Comparison of ENCODE assay signal across 19 mouse cellular contexts in genomic region chr10:84081673-84082072, GRCm38 (mm10).
DNase-seq lines count a peak whose midpoint lies in the region; ATAC-seq and TF ChIP-seq lines count a peak whose summit lies in the region.
"Had no signal": no experiment of that assay in that cellular context is flagged by ENCODE, and none has a peak within 500 bp of the region (broad histone marks: within the 10 kb centered on the region; RNA-seq: fewer than 3 reads in every experiment).

No protein-coding gene starts in this region.

- no peak overlapping the region for H3K4me2 ChIP-seq in hindbrain, postnatal 0 days (ENCODE audit: low read depth, low read length)
- H3K4me2 ChIP-seq in embryonic facial prominence, embryonic 12.5 days (replicated peaks), result peak overlapping the region; percentile 26; the same call in 1 of the 2 replicates
- no peak overlapping the region; the same call in 1 of the 2 replicates for H3K4me2 ChIP-seq in limb, embryonic 13.5 days (replicated peaks)
- H3K4me2 ChIP-seq: hindbrain, embryonic 14.5 days; midbrain, embryonic 11.5 days had no signal

- H3K4me1 ChIP-seq in hindbrain, embryonic 10.5 days (replicated peaks), result peaks cover 14% of the 10 kb centered on the region
- H3K4me1 ChIP-seq in hindbrain, postnatal 0 days (ENCODE audit: insufficient read depth, low read length), result no peaks in the 10 kb centered on the region
- H3K4me1 ChIP-seq in embryonic facial prominence, embryonic 12.5 days, result peaks cover 20% of the 10 kb centered on the region
- peaks cover 29% of the 10 kb centered on the region for H3K4me1 ChIP-seq in limb, embryonic 13.5 days

- peak; percentile 35 for DNase-seq in hindbrain, embryonic 10.5 days (ENCODE audit: low spot score)
- DNase-seq in hindbrain, postnatal 0 days (ENCODE audit: low spot score), result no peak
- DNase-seq in NIH3T3 (ENCODE audit: low read depth), result peak; percentile 69
- no peak for DNase-seq in right cerebral cortex, postnatal 14 days
- DNase-seq in retina, postnatal 1 day, result no peak
- no peak for DNase-seq in right cerebral cortex, postnatal 36 days (ENCODE audit: low spot score in 2 of 2)
- DNase-seq: cerebellum, postnatal 14 days; heart, adult 18-20 months; heart, postnatal 10 days; kidney, postnatal 10 days; liver; lung, adult 18-20 months; lung, postnatal 36 days had no signal

- no peak for ATAC-seq in hindbrain, postnatal 0 days
- ATAC-seq in embryonic facial prominence, embryonic 12.5 days (ENCODE audit: insufficient number of reproducible peaks, insufficient read depth, low FRiP score, low TSS enrichment), result peak; percentile 65
- peak; percentile 62 for ATAC-seq in limb, embryonic 13.5 days (ENCODE audit: low FRiP score, low read depth)
- ATAC-seq: forebrain, embryonic 16.5 days; intestine, postnatal 0 days had no signal

- peak overlapping the region; percentile 59; the same call in 1 of the 2 replicates for H3K27ac ChIP-seq in hindbrain, embryonic 10.5 days
- no peak overlapping the region for H3K27ac ChIP-seq in hindbrain, postnatal 0 days
- H3K27ac ChIP-seq in embryonic facial prominence, embryonic 12.5 days, result peak overlapping the region; percentile 52
- H3K27ac ChIP-seq in limb, embryonic 13.5 days, result peak overlapping the region; percentile 77; the same call in 1 of the 2 replicates
- H3K27ac ChIP-seq: hindbrain, embryonic 14.5 days had no signal

- no peak for TF ChIP-seq CTCF in hindbrain, postnatal 0 days (IDR thresholded peaks at IDR 0.05; ENCODE audit: low read depth)

- peaks cover 8% of the 10 kb centered on the region; the same call in 1 of the 2 replicates for H3K9me3 ChIP-seq in hindbrain, embryonic 10.5 days
- H3K9me3 ChIP-seq in hindbrain, postnatal 0 days (ENCODE audit: low read length), result 0 out of 2 replicates have a peak, but pooled peaks cover 3% of the 10 kb centered on the region
- no peaks in the 10 kb centered on the region; the same call in 1 of the 2 replicates for H3K9me3 ChIP-seq in embryonic facial prominence, embryonic 12.5 days
- H3K9me3 ChIP-seq in limb, embryonic 13.5 days, result peaks cover 8% of the 10 kb centered on the region

- H3K36me3 ChIP-seq in hindbrain, embryonic 10.5 days, result no peaks in the 10 kb centered on the region
- no peaks in the 10 kb centered on the region for H3K36me3 ChIP-seq in hindbrain, postnatal 0 days (ENCODE audit: insufficient read depth, low read length)
- H3K36me3 ChIP-seq in embryonic facial prominence, embryonic 12.5 days, result no peaks in the 10 kb centered on the region
- H3K36me3 ChIP-seq in limb, embryonic 13.5 days, result no peaks in the 10 kb centered on the region

- no peaks in the 10 kb centered on the region for H3K27me3 ChIP-seq in hindbrain, embryonic 10.5 days (ENCODE audit: insufficient read depth, poor library complexity, severe bottlenecking)
- no peaks in the 10 kb centered on the region for H3K27me3 ChIP-seq in hindbrain, postnatal 0 days (ENCODE audit: insufficient read depth, low read length)
- no peaks in the 10 kb centered on the region for H3K27me3 ChIP-seq in embryonic facial prominence, embryonic 12.5 days
- no peaks in the 10 kb centered on the region for H3K27me3 ChIP-seq in limb, embryonic 13.5 days

- WGBS in hindbrain, embryonic 10.5 days, result 56% methylated on average over 6 of the region's 6 CpGs
- WGBS in hindbrain, postnatal 0 days, result 58% methylated on average over 6 of the region's 6 CpGs
- WGBS in embryonic facial prominence, embryonic 12.5 days, result 10% methylated on average over 6 of the region's 6 CpGs
- WGBS in limb, embryonic 13.5 days, result 9% methylated on average over 6 of the region's 6 CpGs

- H3K4me3 ChIP-seq in hindbrain, embryonic 10.5 days, result no peak overlapping the region
- no peak overlapping the region for H3K4me3 ChIP-seq in hindbrain, postnatal 0 days (ENCODE audit: low read length)
- no peak overlapping the region for H3K4me3 ChIP-seq in embryonic facial prominence, embryonic 12.5 days
- H3K4me3 ChIP-seq in limb, embryonic 13.5 days, result no peak overlapping the region

- no peak overlapping the region for H3K9ac ChIP-seq in hindbrain, postnatal 0 days (replicated peaks; ENCODE audit: low read length)
- H3K9ac ChIP-seq in embryonic facial prominence, embryonic 12.5 days, result no peak overlapping the region
- H3K9ac ChIP-seq in limb, embryonic 13.5 days, result no peak overlapping the region
- H3K9ac ChIP-seq: hindbrain, embryonic 14.5 days had no signal

Comparison
In these comparisons a context has a peak if more than half of its experiments do, and no peak if none do; other contexts are left out.
1. DNase-seq: peak in hindbrain, embryonic 10.5 days (single experiment) and NIH3T3 (single experiment); none in hindbrain, postnatal 0 days (single experiment), right cerebral cortex, postnatal 14 days (single experiment), retina, postnatal 1 day (single experiment) and right cerebral cortex, postnatal 36 days (0 of 2).